Mouse (Mus musculus) CH12F3 (cell line): Measurements from ENCODE around the gene Bud31.
"Not testable (repeated sequence)": the region's sequence is repeated elsewhere in the genome, so short reads cannot be mapped to it uniquely, and the experiment has no call there.

Experiments
- in situ Hi-C: fragments of 300-500 bp; cut with MboI; formaldehyde crosslinking; loops from 2 replicates; pipeline ENCODE4 v1.14.3; 2020; ENCODE audit warnings: low sequenced_read_pairs

Bud31 gene

GRCm38 (mm10) chr5:145126580-145126979 lies 13.6 kb upstream of the Bud31 start:
- in situ Hi-C loops, result no loop called here

DNA sequence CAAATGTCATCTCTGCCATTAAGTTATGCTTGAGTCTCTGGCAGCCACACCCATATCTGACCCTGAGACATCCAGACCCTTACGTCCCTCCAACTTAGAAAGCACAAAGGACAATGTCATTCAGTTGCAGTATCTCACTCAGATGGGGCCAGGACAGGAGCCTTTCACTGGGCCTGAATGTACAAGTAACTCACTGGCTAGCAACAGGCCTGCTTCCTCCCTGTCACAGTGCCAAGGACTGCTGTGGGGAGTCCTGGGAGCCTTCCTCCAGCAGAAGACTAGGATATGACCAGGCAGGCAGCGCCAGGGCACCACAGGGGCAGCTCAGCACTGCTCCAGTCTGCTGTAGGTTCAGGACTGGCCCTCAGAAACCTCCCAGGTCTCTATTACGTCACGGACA lies 11.0 kb upstream of the Bud31 start:
- in situ Hi-C loops, result no loop called here

GRCm38 (mm10) chr5:145129773-145130172 lies 10.4 kb upstream of the Bud31 start:
- in situ Hi-C loops, result not testable (repeated sequence)

- in situ Hi-C loops, result no loop called here
Measured at GRCm38 (mm10) chr5:145130191-145130590, 10.0 kb upstream of the Bud31 start.

DNA sequence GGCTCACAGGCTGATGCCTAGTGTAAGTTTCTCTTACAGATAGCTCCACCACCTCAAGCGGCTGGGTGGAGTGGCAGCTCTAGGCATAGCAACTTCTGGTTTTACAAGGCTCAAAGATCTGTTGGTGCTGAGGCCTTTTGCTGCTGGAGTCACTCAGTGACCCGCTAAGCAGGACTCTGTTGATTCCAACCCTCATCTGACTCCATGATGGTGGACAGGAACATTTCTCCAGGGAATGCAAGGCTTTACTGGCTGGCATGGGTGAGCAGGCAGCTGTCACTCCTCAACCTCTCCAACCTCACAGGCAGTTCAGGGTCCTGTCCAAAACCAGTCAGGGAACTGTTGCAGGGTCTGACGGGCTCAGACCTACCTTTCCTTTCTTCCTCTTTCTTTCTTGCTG lies 9.2 kb upstream of the Bud31 start:
- in situ Hi-C loops, result no loop called here

GRCm38 (mm10) chr5:145133275-145133674 lies 6.9 kb upstream of the Bud31 start:
- in situ Hi-C loops, result not testable (repeated sequence)

DNA sequence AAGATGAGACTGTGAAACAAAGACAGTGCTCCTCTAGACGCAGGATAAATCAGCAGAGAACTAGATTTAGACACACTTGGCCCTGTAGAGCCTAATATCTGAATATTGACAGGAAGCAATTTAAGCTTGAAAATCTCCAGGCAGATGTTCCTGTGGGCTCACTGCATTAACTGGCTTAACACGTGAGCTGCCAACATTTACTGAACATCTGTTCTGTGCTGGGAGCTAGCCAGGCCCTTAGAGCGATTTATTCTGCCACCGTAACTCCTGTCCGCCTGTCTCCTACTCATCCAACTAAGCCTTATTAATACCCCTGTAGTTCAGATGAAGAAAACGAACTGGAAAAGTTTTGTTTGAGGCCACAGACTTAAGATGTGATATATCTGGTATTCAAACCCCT lies 1.3 kb upstream of the Bud31 start:
- in situ Hi-C loops, result no loop called here

- in situ Hi-C loops, result no loop called here
Measured at GRCm38 (mm10) chr5:145140611-145141010, 449 bp downstream of the Bud31 start.

DNA sequence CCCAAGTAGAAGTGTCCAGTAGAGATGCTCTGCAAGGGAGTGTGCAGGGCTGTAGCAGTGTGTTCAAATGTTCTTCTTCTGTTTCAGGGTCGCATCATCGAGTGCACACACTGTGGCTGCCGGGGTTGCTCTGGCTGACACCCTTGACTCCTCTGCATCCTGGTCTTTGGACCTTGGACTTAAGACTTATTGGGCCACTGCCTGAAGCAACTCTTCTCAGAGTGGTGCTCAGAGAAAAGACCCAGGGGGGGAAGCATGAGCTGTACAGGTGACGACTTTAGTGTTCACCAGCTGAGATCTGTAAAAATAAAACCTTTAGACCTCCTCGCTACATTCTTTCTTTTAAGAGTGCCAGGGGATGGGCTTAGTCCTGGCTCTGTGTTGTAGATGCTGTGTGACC lies 7.6 kb downstream of the Bud31 start:
- in situ Hi-C loops, result no loop called here

DNA sequence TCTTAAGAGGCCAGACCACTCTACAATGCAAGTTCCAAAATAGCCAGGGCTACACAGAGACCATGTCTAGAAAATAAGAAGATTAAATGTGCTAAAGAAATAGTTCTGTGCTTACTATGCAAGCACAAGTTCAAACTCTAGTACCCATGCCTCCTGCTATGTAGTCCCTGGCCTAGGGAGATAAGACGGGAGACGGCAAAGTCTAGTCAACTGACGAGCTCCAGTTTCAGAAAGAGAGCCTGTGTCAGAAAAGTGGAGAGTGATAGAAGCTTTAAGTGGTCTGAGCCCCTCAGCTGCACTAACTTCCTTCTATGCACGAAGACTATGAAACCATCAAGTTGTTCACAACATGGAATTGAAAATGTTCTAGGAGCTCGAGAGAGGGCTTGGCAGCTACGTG lies 9.1 kb downstream of the Bud31 start:
- in situ Hi-C loops, result no loop called here

- in situ Hi-C loops, result no loop called here
Measured at GRCm38 (mm10) chr5:145152690-145153089, 12.5 kb downstream of the Bud31 start.

DNA sequence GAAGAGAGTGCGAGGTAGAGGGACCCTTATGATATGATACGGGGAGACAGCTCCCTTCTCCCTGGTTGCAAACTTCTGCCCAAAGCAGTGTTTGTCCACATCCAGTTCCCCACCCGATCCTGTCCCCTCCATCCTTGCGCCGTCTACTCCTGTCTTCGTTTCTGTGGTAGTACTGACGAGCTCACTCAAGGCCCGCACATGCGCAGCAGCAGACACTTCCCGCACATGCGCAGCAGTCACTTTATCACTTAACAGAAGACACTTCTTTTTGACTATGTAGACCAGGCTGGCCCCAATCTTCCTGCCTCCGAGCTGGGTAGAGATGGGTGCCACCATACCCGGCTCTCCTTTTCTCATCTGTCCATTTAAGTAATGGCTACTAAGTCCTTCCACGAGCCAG lies 21.2 kb downstream of the Bud31 start:
- in situ Hi-C loops, result no loop called here

- in situ Hi-C loops, result no loop called here
Measured at GRCm38 (mm10) chr5:145164710-145165109, 24.5 kb downstream of the Bud31 start.

DNA sequence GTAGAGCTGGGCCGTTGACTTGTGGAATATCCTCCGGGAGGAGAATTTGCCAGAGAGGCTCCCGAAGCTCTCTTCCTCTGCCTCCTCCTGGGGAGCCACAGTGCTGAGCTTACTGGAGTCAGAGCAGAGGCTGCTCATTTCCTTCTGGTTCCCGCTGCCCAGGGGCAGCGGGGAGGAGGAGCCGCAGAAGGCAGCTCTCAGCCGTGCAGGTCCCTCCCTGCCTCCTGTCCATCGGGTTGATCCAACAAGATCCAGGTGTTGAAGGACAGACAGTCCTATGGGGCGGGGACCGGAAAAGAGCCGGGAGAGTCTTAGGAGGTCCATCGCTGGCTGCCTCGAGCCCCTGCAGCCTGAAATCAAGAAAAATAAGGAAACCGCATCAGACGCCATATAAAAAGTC lies 25.0 kb downstream of the Bud31 start:
- in situ Hi-C loops, result no loop called here

DNA sequence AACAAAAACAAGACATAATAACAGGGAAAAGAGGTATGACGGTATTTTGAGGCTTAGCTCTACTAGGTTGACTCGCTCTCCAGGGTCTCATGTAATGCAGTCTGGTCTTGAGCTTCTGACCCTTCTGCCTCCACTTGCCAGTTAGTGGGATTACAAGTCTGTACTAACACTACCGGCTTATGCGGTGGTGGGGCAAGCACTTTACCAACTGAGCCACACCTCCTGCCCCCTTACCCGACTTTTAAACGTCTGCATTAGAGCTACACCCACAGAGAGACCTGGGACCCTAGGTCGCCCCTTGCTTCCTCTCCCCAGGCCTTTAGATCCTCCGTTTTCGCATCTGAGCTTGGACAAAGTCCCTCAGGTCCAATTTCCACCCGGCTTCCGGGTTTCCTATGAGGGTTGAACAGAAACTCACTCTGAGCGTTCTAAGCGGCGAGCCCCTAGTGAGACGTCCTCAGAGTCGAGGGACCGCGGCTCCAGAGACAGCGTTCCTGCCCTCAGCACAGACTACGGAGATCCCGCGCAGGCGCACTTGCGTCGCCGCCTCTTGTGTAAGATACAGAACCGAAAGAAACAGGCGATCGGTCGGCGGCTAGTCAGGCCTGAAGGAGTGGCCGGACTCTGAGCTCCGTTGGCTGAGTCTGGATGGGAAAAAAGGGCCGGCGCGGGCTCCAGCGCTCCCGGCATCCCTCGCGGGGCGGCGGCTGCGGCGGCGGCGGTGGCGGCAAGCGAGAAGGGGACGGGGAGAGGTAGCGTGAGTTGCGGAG lies 26.6 kb downstream of the Bud31 start, which contains the start of the genes Ptcd1 and Cpsf4:
TSS of gene Ptcd1 (minus strand) at position 573 of the 770 bp plus-strand sequence.
TSS of gene Cpsf4 (plus strand) at position 678 of the 770 bp plus-strand sequence.
- in situ Hi-C loops, result no loop called here

DNA sequence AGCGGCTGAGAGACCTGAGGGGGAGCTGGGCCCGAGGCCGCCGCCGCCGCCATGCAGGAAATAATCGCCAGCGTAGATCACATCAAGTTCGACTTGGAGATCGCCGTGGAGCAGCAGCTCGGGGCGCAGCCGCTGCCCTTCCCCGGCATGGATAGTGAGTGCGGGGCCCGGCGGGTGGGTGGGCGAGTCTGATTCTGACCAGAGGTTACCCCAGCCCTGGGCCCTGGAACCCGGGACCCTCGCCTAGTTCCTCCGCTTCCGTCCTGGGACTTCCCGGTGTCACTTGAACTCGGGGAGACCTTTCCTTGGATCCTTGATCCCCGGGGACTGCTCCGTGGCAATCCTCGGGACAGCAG lies 27.1 kb downstream of the Bud31 start:
- in situ Hi-C loops, result no loop called here

GRCm38 (mm10) chr5:145178461-145178980 lies 38.4 kb downstream of the Bud31 start:
- in situ Hi-C loops, result no loop called here

DNA sequence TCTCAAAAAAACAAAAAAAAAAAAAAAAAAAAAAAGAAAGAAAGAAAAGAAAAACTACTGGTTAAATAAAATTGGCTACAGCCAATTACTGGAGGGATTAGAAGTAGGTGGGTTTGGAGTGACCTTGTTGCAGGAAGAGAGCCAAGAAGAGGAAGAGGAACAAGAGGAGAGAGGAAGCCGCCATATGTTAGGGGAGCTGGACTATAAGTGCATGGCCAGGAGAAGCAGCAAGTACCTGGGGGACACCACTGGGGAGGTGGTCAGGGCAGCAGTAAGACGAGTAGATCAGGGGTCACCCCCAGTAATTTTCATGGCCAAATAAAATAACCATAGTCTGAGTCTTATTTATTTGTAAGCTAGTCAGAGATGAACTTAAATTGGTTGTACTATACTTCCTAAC lies 45.1 kb downstream of the Bud31 start:
- in situ Hi-C loops, result no loop called here

DNA sequence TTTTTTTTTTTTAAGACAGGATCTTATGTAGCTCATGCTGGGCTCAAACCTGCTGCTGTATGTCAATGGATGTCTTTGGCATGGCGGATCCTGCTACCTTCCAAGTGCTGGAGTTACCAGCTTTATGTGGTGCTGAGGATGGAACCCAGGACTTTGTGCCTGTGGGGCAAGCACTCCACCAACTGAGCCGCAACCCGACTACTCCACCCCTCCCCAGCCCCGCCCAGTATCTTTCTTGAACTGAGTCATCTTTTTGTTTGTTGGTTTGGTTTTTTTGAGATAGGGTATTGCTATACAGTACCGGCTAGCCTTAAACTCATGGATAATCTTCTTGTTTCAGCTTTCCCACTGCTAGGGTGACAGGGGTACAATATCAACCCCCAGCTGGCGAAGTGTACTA lies 49.3 kb downstream of the Bud31 start:
- in situ Hi-C loops, result no loop called here

DNA sequence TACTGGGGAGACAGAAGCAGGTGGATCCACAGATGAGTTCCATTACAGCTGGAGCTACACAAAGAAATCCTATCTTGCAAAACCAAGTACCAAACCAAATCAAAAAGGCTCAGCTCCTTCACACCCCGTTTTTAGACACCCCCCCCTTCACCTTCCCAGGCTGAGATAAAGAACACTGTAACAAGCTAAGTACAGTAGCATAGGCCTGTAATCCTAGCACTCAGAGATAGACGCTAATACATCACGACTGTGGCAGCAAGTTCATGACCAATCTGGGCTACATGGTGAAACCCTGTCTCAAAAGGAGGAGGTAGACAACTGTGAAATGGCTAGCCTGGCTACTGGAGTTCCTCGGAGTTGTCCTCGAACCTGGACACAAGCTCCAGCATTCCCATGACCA lies 50.2 kb downstream of the Bud31 start:
- in situ Hi-C loops, result no loop called here

- in situ Hi-C loops, result no loop called here
Measured at GRCm38 (mm10) chr5:145190875-145191798, 51.0 kb downstream of the Bud31 start.

- in situ Hi-C loops, result no loop called here
Measured at GRCm38 (mm10) chr5:145191962-145192361, 51.8 kb downstream of the Bud31 start, which contains the start of gene Atp5j2. Gene Atp5j2, minus strand, starts transcription at chr5:145192062.
